Mouse (Mus musculus) natural killer cell, adult 2 months (primary cell): ENCODE results near the gene Zfp784.
A peak's percentile ranks its signal among the peaks of the same experiment; 100 is the strongest.

Source experiments
- DNase-seq, 2 experiments: peaks; one replicate each; pipeline ENCODE4 v3.0.0; 2022; ENCODE audit warnings: low spot score in 2 of 2

Zfp784 gene

GRCm38 (mm10) chr7:5057804-5058203 is 19.6 kb upstream of the Zfp784 start:
- peak in 1 of 2 experiments; percentile 29 for DNase-seq

DNA sequence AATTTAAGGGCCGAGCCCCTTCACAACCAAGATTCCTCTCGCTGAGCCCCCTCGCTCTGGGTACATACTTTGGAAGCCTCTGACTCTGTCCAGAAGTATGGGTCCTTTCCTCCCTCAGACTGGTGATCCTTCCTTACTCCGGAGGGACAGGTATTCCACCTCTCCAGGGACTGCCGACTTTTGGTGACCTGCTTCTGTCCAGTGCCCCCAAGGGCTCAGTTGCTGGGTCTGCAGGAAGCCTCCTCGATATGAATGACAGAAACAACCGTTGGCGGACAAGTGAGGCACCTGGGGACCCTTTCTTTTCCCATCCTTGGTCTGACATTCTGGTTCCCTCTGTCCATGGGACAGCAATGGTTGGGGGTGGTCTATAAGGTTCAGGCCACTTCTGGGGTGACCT is 19.1 kb upstream of the Zfp784 start:
- no peak for DNase-seq

DNA sequence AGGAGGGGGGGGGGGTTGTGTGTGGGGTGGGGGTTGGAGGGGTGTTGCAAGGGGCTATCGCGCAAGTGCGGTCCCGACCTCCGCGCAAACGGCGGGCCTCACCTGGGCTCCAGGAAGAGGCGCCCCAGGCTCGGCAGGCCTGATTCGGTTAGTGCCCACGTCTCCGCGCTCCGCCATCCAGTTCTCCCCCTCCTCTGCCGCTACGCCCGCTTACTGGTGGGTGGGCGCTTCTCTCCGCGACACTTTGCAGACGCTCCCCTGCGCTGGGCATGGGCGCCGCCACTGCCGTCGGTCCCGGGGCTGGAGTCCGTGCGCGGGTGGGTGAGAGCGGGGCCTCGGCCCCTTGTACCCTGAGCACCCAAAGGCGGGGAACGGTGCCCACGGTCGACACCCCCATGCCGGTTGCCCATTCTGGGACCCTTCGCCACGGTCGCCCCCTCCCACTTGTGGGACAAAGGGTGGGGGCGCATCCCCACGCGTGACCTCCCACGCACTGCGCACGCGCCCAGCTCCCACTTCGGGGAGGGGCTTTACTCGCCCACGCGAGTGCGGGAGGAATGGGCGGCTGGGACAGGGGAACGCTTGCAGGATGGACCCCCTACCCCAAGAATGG is 18.5 kb upstream of the Zfp784 start:
- DNase-seq = no peak

DNA sequence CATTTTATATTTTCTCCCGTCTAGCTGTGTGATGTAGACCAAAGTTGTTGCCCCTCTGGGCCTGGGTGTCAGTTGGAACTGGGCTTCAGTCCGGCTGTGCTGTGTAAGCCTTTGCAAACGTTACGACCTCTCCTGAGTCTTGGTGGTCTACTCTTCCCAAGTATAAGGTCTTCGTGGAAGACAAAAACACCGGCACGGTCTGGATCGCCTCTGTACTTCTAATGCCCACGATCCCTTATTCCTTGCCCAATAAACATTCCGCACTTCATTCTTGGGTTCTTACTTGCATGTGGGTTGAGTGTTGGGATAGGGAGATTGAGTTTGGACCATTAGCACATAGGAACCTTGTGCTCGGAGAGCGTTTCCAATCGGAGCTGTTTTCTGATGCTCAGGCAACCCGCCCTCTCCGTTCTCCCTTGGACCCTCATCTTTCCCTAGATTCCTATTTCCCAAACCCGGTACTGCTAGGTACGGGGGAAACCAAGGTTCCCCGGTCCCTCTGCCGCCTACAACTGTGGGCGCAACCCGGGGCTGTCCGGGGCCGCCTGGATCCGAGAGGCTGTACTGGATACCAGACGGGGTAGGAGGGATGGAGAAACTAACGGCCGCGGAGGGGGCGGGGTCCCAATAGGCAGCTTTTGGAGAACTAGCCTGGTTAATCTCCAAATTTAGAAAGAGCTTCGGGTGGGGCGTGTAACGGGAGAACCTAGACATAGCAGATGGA is 15.4 kb upstream of the Zfp784 start:
- no peak for DNase-seq

DNA sequence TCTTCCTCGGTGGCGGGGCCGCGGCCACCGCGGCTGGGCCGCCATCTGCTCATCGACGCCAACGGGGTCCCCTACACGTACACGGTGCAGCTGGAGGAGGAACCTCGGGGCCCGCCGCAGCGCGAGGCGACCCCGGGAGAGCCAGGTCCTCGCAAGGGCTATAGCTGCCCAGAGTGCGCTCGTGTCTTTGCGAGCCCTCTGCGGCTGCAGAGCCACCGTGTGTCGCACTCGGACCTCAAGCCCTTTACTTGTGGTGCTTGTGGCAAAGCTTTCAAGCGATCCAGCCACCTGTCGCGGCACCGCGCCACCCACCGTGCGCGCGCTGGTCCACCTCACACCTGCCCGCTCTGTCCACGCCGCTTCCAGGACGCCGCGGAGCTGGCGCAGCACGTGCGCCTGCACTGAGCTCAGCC is 14.7 kb upstream of the Zfp784 start:
- no peak for DNase-seq

DNA sequence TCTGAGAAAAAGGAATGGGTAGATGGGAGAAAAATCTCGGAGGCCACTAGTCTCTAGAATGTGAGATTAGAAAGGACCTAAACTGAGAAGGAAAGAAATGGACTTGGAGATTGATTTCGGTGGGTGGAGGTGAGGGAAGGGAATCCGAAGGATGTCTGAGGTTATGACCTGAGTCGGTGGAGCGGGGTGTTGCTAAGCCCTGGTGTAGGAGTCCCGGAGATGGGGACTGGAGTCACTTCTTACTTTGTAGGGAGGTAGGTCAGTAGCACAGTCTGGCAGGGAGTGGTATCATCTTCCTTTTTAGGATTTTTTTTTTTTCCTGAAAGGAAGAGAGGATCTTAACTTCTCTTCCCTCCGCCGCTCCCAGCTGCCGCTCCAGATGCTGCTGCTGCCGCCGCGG is 14.2 kb upstream of the Zfp784 start:
- DNase-seq = no peak

GRCm38 (mm10) chr7:5051193-5052192 is 13.2 kb upstream of the Zfp784 start, which contains the start of gene Zfp580:
Gene Zfp580 (plus strand): TSS chr7:5051538.
- DNase-seq = peak; percentile 44 to 66

- peak; percentile 31 to 49 for DNase-seq
These were observed 9.1 kb upstream of the Zfp784 start for GRCm38 (mm10) chr7:5047313-5047712.

- DNase-seq = no peak
These were observed 7.9 kb upstream of the Zfp784 start for GRCm38 (mm10) chr7:5046112-5046511.

- no peak for DNase-seq
These were observed 6.7 kb upstream of the Zfp784 start for GRCm38 (mm10) chr7:5044981-5045380.

DNA sequence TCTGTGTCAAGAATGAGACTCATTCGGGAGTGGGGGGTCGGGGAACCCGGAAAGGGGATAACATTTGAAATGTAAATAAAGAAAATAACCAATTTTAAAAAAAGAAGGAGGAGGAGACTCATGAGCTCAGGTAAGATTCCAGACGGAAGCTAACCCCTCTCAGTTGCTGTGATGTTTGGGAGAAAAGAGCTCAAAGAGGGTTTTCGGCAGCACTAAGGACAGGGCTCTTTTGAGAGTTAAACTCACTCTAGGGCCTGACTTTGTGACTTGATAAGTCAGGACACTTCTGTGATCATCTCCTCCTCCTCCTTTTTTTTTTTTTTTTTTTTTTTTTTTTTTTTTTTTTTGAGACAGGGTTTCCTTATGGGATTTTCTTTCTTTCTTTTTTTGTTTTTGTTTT is 694 bp upstream of the Zfp784 start:
- DNase-seq = no peak

DNA sequence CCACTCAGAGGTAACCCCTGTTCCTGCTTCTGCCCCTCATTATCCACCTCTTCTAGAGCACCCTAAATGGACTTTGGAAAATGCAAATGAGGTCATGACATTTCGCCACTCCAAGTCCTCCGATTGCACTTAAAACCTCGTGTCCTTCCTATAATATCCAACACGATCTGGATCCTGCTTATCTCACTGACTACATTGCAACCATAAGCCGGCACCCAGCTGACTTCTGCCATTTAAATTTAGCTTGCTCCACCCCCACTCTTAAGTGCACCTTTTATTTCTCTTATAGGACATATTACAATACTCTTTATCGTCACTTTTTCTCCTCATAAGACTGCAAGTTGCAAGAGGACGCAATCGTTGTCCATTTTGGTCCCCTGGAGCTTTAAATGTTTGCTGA is 779 bp downstream of the Zfp784 start:
- DNase-seq = no peak

- no peak for DNase-seq
These were observed 1.2 kb downstream of the Zfp784 start for GRCm38 (mm10) chr7:5037026-5037425.

DNA sequence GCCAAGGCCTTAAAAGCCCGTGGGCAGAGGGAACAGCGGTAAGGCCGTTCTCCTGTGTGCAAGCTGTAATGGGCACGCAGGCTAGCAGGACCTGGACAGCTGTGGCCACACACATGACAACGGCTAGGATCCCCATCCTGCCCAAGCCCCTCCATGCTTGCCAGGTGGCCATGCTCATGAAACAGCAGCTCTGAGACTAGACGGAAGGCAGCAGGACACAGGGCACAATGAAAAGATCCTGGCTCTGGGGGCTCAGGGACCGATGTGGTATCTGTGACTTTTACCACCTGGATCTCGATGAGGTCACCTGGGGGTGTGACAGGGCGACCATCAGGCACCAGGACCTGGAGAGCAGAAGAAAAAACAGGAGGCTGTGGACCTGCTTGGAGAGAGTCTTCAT is 2.1 kb downstream of the Zfp784 start:
- DNase-seq = no peak

GRCm38 (mm10) chr7:5035628-5036027 is 2.6 kb downstream of the Zfp784 start:
- DNase-seq = no peak

- no peak for DNase-seq
These were observed 4.4 kb downstream of the Zfp784 start, which contains the start of gene 4632433K11Rik for GRCm38 (mm10) chr7:5033818-5034217. Gene 4632433K11Rik (plus strand): TSS chr7:5034118.

DNA sequence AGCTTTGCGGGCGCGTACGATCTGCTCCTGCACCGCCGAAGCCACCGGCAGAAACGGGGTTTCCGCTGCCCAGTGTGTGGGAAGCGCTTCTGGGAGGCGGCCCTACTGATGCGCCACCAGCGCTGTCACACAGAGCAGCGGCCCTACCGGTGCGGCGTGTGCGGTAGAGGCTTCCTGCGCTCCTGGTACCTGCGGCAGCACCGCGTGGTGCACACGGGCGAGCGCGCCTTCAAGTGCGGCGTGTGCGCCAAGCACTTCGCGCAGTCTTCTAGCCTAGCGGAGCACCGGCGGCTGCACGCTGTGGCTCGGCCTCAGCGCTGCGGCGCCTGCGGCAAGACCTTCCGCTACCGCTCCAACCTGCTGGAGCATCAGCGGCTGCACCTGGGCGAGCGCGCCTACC is 6.8 kb downstream of the Zfp784 start:
- DNase-seq = no peak

DNA sequence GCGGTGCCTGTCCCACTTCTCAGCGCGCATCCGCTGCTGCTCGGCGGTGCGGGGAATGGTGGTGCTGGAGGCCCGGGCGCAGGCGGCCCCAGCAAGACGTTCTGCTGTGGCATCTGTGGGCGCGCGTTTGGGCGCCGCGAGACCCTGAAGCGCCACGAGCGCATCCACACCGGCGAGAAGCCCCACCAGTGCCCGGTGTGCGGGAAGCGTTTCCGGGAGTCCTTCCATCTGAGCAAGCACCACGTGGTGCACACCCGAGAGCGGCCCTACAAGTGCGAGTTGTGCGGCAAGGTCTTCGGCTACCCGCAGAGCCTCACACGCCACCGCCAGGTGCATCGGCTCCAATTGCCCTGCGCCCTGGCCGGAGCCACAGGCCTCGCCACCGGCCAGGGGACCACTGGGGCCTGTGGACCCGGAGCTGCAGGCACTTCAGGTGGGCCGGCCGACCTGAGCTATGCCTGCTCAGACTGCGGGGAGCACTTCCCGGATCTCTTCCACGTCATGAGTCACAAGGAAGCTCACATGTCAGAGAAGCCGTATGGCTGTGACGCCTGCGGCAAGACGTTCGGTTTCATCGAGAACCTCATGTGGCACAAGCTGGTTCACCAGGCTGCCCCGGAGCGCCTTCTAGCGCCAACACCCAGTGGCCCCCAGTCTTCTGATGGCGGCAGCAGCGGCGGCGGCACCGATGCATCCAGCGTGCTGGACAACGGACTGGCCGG is 7.5 kb downstream of the Zfp784 start:
- no peak for DNase-seq

DNA sequence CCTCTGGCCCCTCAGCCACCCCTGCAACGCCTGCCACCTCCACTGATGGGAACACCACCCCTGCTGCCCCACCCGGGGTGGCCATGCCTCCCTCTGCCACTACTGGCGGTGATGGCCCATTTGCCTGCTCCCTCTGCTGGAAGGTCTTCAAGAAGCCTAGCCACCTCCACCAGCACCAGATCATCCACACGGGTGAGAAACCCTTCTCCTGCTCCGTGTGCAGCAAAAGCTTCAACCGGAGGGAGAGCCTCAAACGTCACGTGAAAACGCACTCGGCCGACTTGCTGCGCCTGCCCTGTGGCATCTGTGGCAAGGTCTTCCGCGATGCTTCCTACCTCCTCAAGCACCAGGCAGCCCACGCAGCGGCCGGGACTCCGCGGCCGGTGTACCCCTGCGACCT is 8.3 kb downstream of the Zfp784 start:
- no peak for DNase-seq

- no peak for DNase-seq
These were observed 8.7 kb downstream of the Zfp784 start for GRCm38 (mm10) chr7:5029543-5029942.

DNA sequence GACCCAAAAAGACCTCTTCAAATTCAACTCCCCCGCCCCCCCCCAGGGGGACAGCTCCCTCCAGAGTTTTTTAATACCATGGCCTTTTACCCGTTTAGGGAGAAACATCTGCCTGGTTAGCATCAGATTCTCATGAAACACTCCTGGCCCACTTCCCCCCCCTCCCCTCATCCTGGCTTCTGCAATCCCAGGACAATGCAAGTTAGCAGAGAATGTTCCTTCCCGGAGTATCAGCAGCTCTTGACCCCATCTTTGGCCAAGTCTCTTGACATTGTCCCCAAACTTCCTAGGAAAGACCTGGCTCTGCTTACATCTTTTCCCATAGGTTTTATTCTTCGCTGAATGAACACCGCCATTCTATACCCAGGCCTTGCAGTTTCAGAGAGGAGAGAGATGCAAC is 17.0 kb downstream of the Zfp784 start:
- no peak for DNase-seq

- no peak for DNase-seq
These were observed 17.6 kb downstream of the Zfp784 start for GRCm38 (mm10) chr7:5020685-5021084.
